Mouse (Mus musculus): ENCODE data around the gene Sem1. TPM values are rescaled to one million over a fixed set of nuclear protein-coding genes. Genes with fewer than 3 reads are reported as not detected.

Gene Sem1
- total and polyA plus RNA-seq, 2 experiments from 2014 or later: 35.9 to 150 TPM

- ATAC-seq: peak; percentile 75
- peak overlapping the region; percentile 91 for H3K27ac ChIP-seq
- peak overlapping the region; percentile 98 for H3K4me3 ChIP-seq (ENCODE audit: low read length)
- peak overlapping the region; percentile 59 for H3K4me2 ChIP-seq (ENCODE audit: low read depth, low read length)
- WGBS: 5% methylated on average over 17 of the region's 17 CpGs
- H3K9ac ChIP-seq (replicated peaks; ENCODE audit: low read length): peak overlapping the region; percentile 97
- no peak for TF ChIP-seq CTCF (IDR thresholded peaks at IDR 0.05; ENCODE audit: low read depth)
- H3K36me3 ChIP-seq (ENCODE audit: insufficient read depth, low read length): no peaks in the 10 kb centered on the region
- H3K27me3 ChIP-seq (ENCODE audit: insufficient read depth, low read length): no peaks in the 10 kb centered on the region
- no peaks in the 10 kb centered on the region for H3K9me3 ChIP-seq (ENCODE audit: low read length)
- DNase-seq (ENCODE audit: low spot score): peak; percentile 28
- peaks cover 6% of the 10 kb centered on the region; the same call in 1 of the 2 replicates for H3K4me1 ChIP-seq (ENCODE audit: insufficient read depth, low read length)
Observed at GRCm38 (mm10) chr6:6577741-6578284, 650 bp downstream of the Sem1 start.

- Histone ChIP-seq H3K27me3 (ENCODE audit: insufficient read depth, low read length) (no peaks in the 10 kb centered on the region), H3K9ac (replicated peaks; ENCODE audit: low read length) (peak overlapping the region; percentile 97), H3K27ac (no peak overlapping the region), H3K9me3 (ENCODE audit: low read length) (no peaks in the 10 kb centered on the region), H3K4me2 (ENCODE audit: low read depth, low read length) (peak overlapping the region; percentile 59), H3K36me3 (ENCODE audit: insufficient read depth, low read length) (no peaks in the 10 kb centered on the region), H3K4me3 (ENCODE audit: low read length) (peak overlapping the region; percentile 98), H3K4me1 (ENCODE audit: insufficient read depth, low read length) (peaks cover 6% of the 10 kb centered on the region; the same call in 1 of the 2 replicates)
- TF ChIP-seq CTCF (IDR thresholded peaks at IDR 0.05; ENCODE audit: low read depth): no peak
- 62% methylated on average over 3 of the region's 3 CpGs for WGBS
- DNase-seq (ENCODE audit: low spot score): no peak
- no peak for ATAC-seq
Observed at GRCm38 (mm10) chr6:6577291-6577690, 1.2 kb downstream of the Sem1 start.

- no peak for DNase-seq (ENCODE audit: low spot score)
- WGBS: 85% methylated on average over 4 of the region's 4 CpGs
- no peak for TF ChIP-seq CTCF (IDR thresholded peaks at IDR 0.05; ENCODE audit: low read depth)
Observed at GRCm38 (mm10) chr6:6575796-6576195, 2.7 kb downstream of the Sem1 start.

GRCm38 (mm10) chr6:6568436-6568835 is 10.0 kb downstream of the Sem1 start:
- H3K4me1 ChIP-seq (ENCODE audit: insufficient read depth, low read length): no peaks in the 10 kb centered on the region
- no peaks in the 10 kb centered on the region for H3K9me3 ChIP-seq (ENCODE audit: low read length)
- H3K36me3 ChIP-seq (ENCODE audit: insufficient read depth, low read length): no peaks in the 10 kb centered on the region
- H3K27me3 ChIP-seq (ENCODE audit: insufficient read depth, low read length): no peaks in the 10 kb centered on the region
- TF ChIP-seq CTCF (IDR thresholded peaks at IDR 0.05; ENCODE audit: low read depth): no peak
- DNase-seq (ENCODE audit: low spot score) (no peak), ATAC-seq (no peak)
- H3K4me2 ChIP-seq (ENCODE audit: low read depth, low read length): no peak overlapping the region
- H3K27ac ChIP-seq: no peak overlapping the region
- no peak overlapping the region for H3K4me3 ChIP-seq (ENCODE audit: low read length)
- H3K9ac ChIP-seq (replicated peaks; ENCODE audit: low read length): no peak overlapping the region
- WGBS: 57% methylated on average over 3 of the region's 3 CpGs

More at GRCm38 (mm10) chr6:6575796-6576195, 2.7 kb downstream of the Sem1 start:
- Histone ChIP-seq H3K4me1 (ENCODE audit: insufficient read depth, low read length) (peaks cover 6% of the 10 kb centered on the region; the same call in 1 of the 2 replicates), H3K36me3 (ENCODE audit: insufficient read depth, low read length) (no peaks in the 10 kb centered on the region), H3K4me3 (ENCODE audit: low read length) (no peak overlapping the region), H3K27ac (no peak overlapping the region), H3K4me2 (ENCODE audit: low read depth, low read length) (no peak overlapping the region), H3K9me3 (ENCODE audit: low read length) (no peaks in the 10 kb centered on the region), H3K27me3 (ENCODE audit: insufficient read depth, low read length) (no peaks in the 10 kb centered on the region), H3K9ac (replicated peaks; ENCODE audit: low read length) (no peak overlapping the region)
- ATAC-seq: no peak

DNA sequence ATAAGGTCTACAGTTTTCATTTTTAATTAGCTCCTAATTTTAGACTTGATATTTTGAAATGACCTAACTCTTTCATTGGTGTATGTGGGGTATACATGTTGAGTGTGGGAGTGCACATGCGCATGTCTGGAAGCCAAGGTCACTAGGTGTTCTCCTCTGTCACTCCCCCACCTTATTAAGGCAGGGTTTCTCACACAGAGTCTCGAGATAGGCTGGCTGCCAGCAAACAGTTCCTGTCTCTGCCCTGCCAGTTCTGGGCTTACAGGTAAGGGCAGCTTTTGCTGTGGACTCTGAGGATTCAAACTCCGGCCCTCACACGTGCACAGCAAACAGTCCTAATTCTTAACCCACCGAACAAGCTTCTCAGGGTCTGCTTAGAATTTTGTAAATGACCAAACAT is 14.8 kb downstream of the Sem1 start:
- no peaks in the 10 kb centered on the region for H3K4me1 ChIP-seq (ENCODE audit: insufficient read depth, low read length)
- 89% methylated on average over 5 of the region's 5 CpGs for WGBS

GRCm38 (mm10) chr6:6562716-6563115 is 15.7 kb downstream of the Sem1 start:
- ATAC-seq (no peak), DNase-seq (ENCODE audit: low spot score) (peak; percentile 5)
- no peak for TF ChIP-seq CTCF (IDR thresholded peaks at IDR 0.05; ENCODE audit: low read depth)
- H3K27ac ChIP-seq: no peak overlapping the region
- no peak overlapping the region for H3K9ac ChIP-seq (replicated peaks; ENCODE audit: low read length)
- H3K4me2 ChIP-seq (ENCODE audit: low read depth, low read length): no peak overlapping the region
- no peak overlapping the region for H3K4me3 ChIP-seq (ENCODE audit: low read length)
- WGBS: 49% methylated on average over 5 of the region's 5 CpGs
- no peaks in the 10 kb centered on the region for H3K4me1 ChIP-seq (ENCODE audit: insufficient read depth, low read length)
- no peaks in the 10 kb centered on the region for H3K9me3 ChIP-seq (ENCODE audit: low read length)
- no peaks in the 10 kb centered on the region for H3K36me3 ChIP-seq (ENCODE audit: insufficient read depth, low read length)
- no peaks in the 10 kb centered on the region for H3K27me3 ChIP-seq (ENCODE audit: insufficient read depth, low read length)

More for the DNA sequence above, 14.8 kb downstream of the Sem1 start:
- Histone ChIP-seq H3K9me3 (ENCODE audit: low read length) (no peaks in the 10 kb centered on the region), H3K4me2 (ENCODE audit: low read depth, low read length) (no peak overlapping the region), H3K4me3 (ENCODE audit: low read length) (no peak overlapping the region), H3K27me3 (ENCODE audit: insufficient read depth, low read length) (no peaks in the 10 kb centered on the region), H3K36me3 (ENCODE audit: insufficient read depth, low read length) (no peaks in the 10 kb centered on the region), H3K9ac (replicated peaks; ENCODE audit: low read length) (no peak overlapping the region), H3K27ac (no peak overlapping the region)
- DNase-seq (ENCODE audit: low spot score) (no peak), ATAC-seq (no peak)
- TF ChIP-seq CTCF (IDR thresholded peaks at IDR 0.05; ENCODE audit: low read depth): no peak

DNA sequence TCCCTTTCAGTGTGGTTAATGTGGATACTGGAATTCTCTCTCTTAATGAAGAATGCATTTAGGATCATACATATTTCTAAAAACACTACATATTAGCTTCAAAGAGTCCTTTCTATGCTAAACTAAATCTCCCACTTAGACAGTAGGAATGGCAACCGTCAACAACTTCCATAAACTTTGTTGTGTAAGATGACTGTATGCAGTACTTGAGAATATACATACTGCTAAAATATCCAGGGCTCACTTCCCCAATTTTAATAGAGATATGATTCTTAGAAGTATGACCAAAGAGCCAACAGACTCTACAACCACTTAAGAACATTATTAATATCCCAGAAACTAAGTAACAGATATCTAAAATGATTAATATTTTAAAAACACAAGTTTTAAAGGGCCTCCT is 20.8 kb downstream of the Sem1 start:
- no peaks in the 10 kb centered on the region for H3K27me3 ChIP-seq (ENCODE audit: insufficient read depth, low read length)
- H3K36me3 ChIP-seq (ENCODE audit: insufficient read depth, low read length): peaks cover 10% of the 10 kb centered on the region
- no peaks in the 10 kb centered on the region for H3K4me1 ChIP-seq (ENCODE audit: insufficient read depth, low read length)
- no peaks in the 10 kb centered on the region for H3K9me3 ChIP-seq (ENCODE audit: low read length)
- H3K4me3 ChIP-seq (ENCODE audit: low read length): no peak overlapping the region
- WGBS: 91% methylated on average over 1 of the region's 1 CpGs
- ATAC-seq (no peak), DNase-seq (ENCODE audit: low spot score) (no peak)
- no peak overlapping the region for H3K27ac ChIP-seq
- no peak overlapping the region for H3K9ac ChIP-seq (replicated peaks; ENCODE audit: low read length)
- H3K4me2 ChIP-seq (ENCODE audit: low read depth, low read length): no peak overlapping the region
- TF ChIP-seq CTCF (IDR thresholded peaks at IDR 0.05; ENCODE audit: low read depth): no peak

Data from hindbrain, postnatal 0 days (tissue).